Mouse (Mus musculus): Measurements from ENCODE around the gene Mfsd12. TPM values are rescaled to one million over a fixed set of nuclear protein-coding genes. Genes with fewer than 3 reads are reported as not detected.

Gene Mfsd12
- total RNA-seq, 2 experiments from 2014 or later, result 12.1 to 13.5 TPM

DNA sequence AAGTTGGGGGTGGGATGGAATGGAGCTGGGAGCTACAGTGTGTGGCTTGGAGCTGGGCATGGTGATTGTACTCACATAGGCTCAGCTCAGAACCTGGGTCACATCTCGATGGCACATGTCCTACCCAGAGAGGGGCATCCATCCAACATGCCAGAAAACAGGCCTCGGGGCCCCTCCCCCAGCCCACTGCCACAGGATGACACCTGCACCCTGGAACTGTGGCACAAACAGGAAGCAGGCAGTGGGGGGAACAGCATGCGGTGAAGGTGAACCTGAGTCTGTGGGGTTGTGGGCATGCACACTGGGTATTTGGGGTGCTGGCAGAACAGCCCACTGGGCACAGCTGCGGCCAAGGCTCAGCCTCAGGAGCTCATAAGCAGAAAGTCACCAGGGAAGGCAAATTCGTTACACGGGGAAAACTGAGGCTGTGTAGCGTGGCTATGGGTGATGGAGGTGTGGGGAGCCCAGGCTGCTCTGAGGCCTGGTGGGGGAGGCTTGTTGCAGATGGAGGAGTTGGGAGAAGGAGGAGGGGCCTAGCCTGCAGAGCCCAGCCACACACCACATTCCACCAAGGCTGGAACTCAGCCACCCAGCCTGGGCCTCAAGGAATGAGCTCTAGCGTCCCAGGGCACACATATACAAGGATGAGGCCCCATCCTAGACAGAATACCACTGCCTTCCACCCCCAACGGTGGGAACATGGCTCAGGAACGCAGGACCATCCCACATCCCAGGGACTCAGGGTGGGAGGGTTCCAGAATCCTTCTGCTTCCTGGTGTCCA is 27.9 kb upstream of the Mfsd12 start:
- DNase-seq, result peak; percentile 72

DNA sequence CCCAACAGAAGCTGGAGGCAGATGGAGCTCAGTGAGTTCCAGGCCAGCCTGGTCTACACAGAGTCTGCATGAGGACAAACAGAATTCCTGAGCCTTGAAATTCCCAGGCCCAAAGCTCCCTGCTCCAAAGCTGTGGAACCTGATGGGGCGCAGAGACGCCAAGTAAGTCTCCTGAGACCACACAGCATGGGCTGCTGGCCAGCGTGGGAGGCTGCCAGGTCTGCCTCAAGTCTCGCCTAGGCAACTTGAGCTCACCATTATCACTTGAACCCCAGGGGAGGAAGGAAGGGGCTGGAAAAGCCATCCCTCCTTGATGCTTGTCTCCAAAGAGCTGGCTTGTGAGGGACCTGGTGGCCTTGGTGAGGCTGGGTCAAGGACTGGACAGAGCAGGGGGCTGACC is 27.3 kb upstream of the Mfsd12 start:
- peak; percentile 66 for DNase-seq

DNA sequence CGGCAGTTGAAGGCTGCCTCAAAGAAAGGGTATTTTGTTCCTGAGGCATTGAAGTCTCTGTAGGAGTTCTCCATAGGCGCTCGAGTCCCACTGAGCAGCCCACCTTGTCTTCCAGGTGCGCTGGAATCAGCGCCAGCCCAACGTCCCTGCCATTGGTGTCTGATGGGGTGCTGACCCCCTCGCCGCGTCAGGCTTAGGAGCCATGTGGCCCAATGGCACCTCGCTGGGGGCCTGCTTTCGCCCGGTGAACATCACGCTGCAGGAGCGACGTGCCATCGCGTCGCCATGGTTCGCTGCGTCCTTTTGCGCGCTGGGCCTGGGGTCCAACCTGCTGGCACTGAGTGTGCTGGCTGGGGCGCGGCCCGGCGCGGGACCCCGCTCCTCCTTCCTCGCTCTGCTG is 25.0 kb upstream of the Mfsd12 start:
- DNase-seq, result no peak

DNA sequence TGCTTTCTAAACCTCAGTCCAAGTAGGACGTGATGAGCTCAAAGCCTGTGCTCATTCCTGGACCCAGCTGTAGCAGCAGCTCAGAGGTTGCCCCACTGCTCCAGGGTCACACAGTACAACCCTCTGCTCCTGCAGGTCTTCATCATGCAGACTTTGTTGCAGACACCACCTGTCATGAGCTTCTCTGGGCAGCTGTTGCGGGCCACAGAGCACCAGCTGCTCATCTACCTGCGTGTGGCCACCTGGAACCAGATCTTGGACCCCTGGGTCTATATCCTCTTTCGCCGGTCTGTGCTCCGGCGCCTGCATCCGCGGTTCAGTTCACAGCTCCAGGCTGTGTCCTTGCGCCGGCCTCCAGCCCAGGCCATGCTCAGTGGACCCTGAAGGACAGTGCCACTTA is 23.0 kb upstream of the Mfsd12 start:
- DNase-seq, result no peak

DNA sequence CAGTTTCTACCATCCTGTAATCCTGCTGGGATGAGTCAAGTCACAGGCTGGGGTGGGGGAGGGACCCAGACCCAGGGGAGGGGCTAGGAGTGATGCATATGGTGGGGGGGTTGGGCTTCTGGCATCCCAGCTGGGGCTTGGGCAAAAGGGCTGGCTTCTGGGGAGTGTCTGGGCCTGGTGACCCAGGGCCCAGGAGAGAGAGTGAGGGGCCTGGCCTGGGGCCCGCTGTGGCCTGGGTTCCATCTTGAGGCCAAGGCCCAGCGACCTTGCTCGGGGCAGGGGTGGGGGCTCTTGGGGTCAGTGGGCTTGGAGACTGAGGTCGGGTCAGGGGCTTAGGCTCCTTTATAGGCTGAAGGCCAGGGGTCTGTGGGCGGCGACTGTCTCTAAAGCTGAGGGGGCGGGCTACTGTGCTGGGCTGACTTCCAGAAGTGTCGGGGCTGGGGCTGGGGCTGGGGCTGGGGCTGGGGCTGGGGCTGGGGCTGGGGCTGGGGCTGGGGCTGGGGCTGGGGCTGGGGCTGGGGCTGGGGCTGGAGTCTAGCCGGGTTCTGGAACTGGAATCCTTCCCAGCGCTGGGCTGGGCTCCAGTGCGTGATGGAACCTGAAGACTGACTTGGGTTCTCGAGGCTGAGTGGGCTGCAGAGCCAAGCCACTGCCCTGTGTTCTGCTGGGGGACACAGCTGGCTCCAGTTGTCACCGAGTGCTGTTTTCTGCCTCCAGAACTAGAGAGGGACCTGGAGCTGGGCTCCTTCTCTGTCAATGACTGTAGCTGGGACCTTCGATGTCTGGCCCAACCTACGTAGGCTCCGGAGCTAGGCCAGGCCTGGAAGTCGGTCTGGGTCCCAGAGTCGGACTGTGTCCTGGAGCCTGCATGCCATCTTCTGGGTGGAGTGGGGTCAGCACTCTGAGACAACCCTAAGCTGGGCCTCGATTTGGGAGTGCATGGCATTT is 21.6 kb upstream of the Mfsd12 start:
- DNase-seq, result peak; percentile 68

DNA sequence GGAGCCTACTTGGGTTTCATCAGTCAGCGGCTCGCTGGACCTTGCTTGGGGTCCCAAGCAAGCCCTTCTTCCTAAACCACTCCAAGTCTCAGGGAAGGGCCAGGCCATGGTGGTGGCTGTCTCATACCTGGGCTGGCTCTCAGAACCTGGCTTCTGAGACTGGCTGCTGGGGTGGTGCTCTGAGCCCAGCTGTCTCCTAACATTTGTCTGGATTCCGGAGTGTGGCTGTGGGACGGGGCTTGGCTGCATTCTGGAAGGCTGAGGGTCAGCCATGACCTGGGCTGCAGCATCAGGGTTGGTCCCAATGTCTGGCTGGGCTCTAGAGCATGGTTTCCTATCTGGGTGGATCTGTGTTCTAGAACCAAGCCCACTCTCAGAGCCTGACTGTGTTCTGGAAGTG is 20.7 kb upstream of the Mfsd12 start:
- no peak for DNase-seq

DNA sequence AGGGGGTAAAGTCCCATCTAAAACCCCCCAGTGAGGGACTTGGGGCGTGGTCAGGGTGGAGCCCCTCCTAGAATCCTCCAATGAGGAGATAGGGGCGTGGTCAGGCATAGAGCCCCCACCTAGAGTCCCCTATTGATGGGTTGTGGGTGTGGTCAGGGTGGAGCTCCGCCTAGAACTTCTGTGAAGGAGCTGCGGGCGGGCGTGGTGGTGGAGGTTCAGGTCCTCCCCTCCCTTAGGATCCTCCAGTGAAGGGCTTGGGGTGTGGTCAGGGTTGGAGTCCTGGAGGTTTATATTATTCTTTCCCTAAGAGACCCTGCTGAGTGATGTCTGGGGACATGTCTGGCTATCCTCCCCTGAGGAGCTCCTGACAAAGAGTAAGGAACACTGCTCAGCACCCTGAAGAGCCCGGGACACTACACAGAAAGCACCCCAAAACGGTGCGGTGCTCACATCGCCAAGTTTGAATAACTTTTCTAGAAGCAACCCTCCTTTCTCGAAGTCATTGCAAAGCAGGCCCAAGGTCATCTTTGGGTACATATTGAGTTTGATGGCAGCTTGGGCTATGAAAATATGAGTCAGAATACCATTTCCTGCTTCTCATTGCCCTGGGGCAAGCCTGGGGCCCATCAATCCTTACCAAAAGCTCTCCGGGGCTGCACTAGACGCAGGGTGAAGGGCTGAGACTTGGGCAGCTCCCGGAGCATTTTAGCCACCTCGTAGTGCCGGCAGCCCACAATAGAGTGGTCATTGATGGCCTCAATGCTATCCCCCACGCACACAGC is 16.5 kb upstream of the Mfsd12 start:
- no peak for DNase-seq

DNA sequence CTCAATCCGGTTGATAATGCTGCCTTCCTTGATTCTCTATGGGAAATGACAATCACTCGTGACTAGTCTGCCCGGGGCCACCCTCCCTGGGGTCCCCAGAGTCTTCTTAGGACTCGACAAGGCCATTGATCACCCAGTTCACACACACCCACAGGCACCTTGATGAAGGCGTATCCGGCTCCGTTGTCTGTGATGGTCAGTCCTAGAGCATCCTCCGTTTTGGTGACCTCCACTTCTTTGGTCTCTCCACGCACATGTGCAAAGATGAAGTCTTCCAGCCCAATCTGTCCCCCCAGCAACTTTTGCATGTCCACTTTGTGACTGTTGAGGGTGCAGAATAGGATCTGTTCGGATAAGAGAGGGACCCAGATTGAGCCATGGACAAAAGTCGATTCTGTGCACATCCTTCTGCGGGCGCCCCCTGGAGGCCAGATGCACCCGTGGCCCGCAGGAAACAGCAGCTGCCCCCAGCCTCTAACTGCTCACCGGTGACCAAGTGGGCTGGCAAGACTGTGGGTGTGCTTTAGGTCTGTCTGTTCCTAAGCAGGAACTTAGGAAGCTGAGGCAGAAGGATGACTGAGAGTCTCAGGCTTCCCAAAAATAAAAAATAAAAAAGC is 15.8 kb upstream of the Mfsd12 start:
- DNase-seq, result peak; percentile 85

DNA sequence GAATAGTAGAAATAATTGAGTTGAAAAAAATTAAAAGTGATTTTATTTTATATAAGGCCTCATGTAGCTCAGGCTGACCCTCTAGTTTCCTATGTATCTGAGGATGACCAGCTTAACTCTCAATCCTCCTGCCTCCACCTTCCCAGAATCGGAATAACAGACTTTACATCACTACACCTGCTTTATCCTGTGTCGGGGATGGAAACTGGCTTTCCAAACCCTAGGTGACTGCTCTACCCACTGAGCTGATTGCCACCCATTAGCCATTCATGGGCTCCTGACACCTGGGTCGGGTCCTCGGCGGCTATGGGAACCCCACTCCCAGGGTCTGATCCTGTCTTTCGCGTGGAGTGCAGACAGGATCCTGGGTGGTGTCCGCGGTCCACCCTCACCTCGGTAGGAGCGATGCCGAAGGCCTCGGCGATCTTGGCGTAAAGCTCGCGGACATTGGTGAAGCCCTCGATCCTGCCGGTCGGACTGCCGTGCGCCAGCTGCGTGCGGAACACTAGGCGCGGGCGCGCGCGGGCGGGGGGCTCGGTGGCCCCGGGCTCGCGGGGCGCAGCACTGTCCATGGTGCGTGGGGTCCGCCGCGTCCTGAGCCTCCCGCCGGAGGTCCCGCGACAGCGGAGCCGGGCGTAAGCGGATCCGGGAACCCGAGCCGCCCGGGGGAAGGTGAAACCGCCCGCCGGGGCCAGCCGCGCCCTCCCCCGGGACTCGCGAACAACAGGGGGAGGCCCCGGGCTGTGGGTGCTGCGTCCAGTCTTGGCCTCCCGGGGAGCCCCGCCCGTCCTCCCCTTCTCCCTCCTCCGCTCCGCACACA is 14.4 kb upstream of the Mfsd12 start, which contains the start of gene Gipc3:
Gipc3 (minus strand) TSS at position 581 of the 820 bp plus-strand sequence.
- DNase-seq, result no peak

DNA sequence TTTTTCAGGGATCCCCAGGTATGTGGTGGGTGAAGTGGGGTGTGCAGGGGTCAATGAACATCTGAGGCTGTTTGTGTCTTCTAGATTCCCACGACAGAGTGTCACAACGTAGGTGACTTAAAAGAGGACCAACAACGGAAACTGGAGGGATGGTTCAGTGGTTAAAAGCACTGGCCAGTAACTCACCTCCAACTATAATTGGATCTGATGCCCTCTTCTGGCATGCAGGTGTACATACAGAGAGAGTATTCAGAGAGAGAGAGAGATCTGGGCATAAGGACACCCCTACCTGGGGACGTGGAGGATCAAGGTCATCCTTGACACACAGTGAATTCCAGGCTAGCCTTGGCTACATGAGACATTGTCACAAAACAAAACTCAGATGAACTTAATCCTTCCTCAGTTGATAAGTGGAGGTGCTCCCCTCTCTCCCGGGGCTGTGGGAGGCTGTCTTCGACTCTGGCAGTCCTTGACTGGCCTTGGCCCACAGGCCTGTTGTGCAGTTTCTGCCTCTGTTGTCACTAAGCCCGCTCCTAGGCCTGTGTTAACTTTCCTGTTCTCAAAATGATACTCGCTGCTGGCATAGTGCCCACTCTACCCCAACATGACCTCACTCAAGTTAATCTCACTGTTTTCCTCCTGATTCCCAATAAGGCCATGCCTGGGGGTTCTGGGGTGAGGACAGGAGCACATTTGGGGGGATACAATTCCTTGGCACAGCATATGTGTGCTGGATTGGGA is 12.7 kb upstream of the Mfsd12 start:
- peak; percentile 58 for DNase-seq

DNA sequence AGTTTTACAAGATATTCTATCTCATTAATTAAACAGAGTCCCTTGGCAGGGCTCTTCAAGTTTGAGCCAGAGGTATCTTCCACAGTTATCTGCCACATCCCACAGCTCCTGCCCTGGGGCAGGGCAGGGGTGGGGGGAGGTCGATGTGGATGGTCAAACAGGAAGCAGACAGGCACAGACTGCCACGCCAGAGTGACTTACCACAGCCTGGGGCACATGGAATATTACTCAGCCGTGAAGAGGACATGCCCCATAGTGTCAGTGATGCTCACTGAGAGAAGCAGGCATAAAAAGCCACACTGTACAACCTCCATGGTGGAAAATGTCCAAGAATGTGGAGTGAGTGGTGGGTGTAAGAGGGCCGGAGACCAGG is 12.1 kb upstream of the Mfsd12 start:
- no peak for DNase-seq

DNA sequence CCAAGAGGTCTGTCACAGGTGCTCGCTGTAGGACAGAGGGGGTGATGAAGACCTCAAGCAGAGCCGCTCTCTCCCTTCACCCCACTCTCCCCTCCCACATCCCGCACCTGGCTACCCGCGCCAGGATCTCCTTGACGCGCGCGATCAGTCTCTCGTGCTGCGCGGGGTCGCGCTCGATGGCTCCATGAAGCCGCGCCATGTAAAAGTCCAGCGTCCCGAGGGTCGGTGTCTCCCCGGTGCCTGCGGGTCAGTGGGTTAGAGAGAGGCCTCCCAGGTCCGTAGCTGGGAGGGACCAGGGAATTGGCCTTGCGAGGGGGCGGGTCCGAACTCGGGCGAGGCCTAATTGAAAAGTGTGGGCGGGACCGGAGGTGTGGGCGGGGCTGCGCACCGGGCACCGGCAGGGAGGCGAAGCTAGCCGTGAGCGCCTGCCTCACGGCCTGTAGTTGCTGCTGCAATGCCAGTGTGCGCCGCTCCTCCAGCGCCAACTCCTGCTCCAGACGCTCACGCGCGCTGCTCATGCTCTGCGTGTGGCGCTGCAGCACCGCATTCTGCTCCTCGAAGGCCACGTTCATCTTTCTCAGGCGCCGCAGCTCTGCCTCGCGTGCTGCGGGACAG is 10.7 kb upstream of the Mfsd12 start:
- peak; percentile 53 for DNase-seq

DNA sequence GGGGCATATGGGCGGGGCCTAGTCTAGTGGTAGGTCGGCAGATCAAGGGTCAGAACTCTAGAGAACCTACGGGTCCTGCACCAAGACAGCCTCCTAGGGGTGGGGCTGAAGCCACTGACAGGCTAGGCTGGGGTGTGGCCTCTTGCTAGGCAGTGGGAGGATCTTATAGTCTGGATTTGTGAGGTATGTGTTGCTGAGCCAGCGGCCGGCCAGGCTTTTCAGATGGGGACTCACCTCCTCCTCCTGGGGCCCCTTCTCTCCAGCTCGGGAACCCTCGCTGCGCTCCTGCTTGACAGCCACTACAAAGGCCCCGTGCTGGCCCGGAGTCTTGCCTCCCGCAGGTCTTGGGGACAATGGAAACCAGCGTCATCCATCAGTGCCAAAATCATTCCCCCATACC is 8.1 kb upstream of the Mfsd12 start:
- peak; percentile 56 for DNase-seq

DNA sequence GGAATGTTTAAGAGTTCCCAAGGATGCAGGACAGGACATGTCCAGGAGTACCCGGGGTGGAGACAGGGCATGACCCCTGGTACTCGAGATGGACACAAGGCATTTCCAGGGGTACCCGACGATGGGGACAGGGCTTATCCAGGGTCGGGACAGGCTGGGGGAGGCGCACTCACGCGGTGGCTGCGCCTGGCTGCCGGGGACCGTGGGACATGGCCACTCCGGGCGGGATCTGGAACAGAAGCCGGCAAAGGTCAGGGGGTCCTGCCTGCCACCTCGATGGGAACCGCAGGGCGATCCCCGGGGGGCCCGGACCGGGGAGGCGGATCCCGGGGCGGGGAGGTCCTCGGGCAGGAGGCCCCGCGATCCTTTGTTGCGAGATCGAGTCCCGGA is 7.3 kb upstream of the Mfsd12 start:
- no peak for DNase-seq

DNA sequence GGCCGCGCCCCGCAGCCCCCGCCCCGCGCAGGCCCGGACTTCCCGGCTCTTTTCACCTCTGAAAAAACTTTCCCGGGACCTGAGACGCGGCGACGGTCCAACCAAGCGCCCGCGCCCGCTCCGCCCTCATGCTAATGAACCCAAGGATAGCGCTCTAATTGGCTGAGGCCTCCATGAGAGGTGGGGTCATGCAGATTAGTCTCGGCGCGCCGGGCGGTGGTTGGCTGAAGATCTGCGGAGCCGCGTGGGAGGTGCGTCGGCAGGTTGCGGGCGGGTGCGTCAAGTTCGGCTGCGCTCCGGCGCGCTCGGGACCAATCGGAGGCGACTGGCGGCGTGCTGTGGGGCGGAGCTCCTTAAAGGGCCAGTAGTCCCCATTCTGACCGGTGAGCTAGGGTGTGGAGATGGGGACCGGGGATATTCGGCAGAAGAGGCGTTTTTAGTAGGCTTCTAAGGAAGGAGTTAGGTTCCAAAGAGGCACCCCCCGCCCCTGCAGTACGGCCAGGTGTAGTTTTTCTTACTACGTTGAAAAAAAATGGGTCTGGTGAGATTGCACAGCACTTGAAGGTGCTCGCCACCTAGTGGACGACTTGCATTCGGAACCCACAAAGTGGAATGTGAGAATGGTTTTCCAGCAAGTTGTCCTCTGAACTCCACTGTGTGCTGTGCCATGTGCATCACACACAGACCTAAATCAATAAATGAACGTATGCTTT is 6.8 kb upstream of the Mfsd12 start, which contains the start of gene Hmg20b:
Hmg20b (minus strand) TSS at position 130 of the 713 bp plus-strand sequence.
- DNase-seq, result peak; percentile 99

DNA sequence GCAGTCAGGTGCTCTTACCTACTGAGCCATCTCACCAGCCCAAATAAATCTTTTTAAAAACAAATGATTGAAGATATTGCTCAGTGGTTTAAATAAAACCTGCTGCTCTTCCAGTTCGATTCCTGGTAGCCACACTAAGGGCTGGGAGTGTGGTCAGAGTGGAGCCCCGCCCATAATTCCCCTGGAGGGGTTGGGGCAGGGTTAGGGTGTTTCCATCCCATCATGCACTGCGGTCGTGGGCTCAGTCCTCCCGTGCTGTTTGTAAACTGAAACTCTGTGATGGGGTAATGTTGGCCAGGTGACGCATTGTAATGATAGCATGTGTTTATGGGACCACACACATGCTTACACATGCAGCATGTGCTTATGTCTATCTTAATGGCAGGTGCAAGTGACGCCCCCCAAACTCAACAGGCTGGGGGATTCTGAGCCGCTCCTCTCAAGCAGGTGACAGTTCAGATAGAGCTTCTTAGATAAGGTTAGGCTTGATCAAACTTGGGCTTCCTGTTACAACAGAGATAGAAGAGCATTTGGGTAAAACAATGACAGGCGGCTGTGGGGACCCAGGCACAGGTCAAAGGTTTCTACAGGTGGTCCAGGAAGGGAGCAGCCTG is 5.5 kb upstream of the Mfsd12 start:
- DNase-seq, result no peak

DNA sequence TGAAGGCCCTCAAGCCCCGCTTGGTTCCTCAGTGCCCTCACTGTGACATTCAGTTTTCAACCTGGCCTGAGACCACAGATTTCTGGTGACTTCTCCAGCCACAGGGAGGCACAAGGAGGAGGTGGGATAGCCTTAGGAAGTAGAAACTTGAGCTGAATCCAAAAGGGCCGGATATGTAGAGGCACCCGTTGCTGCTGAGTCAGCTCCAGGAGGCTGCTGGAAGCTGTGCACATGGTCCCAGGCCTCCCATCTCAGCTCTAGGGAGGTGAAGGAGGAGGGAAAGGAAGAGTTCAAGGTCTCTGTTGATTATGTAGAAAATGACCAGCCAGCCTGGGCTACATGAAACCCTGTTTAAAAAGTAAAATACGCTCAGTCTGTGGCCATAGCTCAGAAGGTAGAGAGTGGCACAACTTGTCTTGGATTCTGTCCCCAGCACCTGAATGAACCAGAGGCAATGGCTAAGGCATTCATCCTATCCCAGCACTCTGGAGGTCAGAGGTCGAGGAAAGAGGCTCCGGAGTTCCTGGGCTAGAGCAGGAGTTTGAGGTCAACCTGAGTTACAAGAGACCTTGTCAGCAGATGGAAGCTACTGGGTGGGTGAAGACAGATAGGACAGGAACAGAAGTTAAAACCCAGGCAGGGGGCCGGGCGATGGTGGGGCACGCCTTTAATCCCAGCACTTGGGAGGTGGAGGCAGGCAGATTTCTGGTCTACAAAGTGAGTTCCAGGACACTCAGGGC is 2.4 kb upstream of the Mfsd12 start:
- DNase-seq, result no peak

DNA sequence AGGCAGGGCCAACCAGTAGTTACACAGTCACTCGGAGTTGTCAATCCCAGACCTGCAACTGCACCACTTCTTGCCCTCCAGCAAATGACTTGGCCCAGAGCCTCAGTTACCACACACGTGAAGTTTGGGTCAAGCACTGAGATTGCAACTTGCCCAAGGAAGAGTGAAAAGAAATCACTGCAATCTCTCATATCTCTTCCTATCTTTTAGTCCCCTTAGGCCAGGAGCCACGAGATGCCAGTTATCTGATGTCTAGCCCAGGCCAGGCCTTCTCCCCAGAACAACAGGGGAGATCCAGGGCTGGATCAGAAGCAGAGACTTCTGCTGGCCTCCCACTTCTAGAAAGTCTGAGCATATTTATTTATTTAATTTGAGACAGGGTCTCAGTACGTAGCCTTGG is 1.8 kb upstream of the Mfsd12 start:
- DNase-seq, result no peak
